Mouse (Mus musculus) thymus, adult 2 months (tissue): ENCODE results near the gene Fam71f2.

Source experiments
- CTCF ChIP-seq: fragments of 200-500 bp; IDR thresholded peaks from 2 replicates; pipeline ENCODE4 v1.5.1; 2012; ENCODE audit warnings: mild to moderate bottlenecking, control low read depth, low read length, moderate library complexity, borderline replicate concordance; ENCODE audit not compliant: control insufficient read depth, poor library complexity, insufficient read depth; ENCODE audit errors: extremely low read depth
- POLR2A ChIP-seq: fragments of 200-500 bp; IDR thresholded peaks from 2 replicates; pipeline ENCODE4 v1.6.1; 2012; ENCODE audit warnings: mild to moderate bottlenecking, low read length, control low read depth, moderate library complexity; ENCODE audit not compliant: control insufficient read depth, poor library complexity, insufficient read depth; ENCODE audit errors: extremely low read depth

DNA sequence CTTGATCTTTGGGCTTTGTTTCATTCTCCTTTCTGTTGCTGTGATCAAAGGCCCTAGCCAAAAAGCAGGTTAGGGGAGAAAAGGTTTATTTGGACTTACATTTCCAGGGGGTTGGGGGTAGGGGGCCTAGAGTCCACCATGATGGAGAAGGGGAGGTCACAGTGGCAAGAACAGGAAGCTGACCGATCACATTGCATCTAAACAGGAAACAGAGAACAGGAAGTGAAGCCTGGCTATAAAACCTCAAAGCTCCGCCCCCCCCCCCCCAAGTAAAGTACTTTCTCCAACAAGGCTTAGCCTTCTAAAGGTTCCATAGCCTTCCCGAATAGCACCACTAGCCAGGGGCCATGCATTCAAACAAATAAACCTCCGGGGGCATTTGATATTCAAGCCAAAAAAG, 43.3 kb downstream of the Fam71f2 start:
- TF ChIP-seq CTCF (no peak), POLR2A (no peak)
